20 mouse cellular contexts compared by ENCODE assay signal in genomic region chr19:56944211-56944610, GRCm38 (mm10).
DNase-seq lines count a peak whose midpoint lies in the region; ATAC-seq lines count a peak whose summit lies in the region.
"Had no signal": no experiment of that assay in that cellular context is flagged by ENCODE, and none has a peak within 500 bp of the region (broad histone marks: within the 10 kb centered on the region; RNA-seq: fewer than 3 reads in every experiment).

No protein-coding gene starts in this region.

- H3K4me1 ChIP-seq in lung, embryonic 15.5 days, result no peaks in the 10 kb centered on the region
- no peaks in the 10 kb centered on the region for H3K4me1 ChIP-seq in kidney, embryonic 14.5 days (ENCODE audit: control insufficient read depth, insufficient read depth, low read length)

- WGBS in lung, embryonic 15.5 days, result 26% methylated on average over 9 of the region's 9 CpGs
- 38% methylated on average over 9 of the region's 9 CpGs for WGBS in kidney, embryonic 14.5 days

- H3K4me2 ChIP-seq in lung, embryonic 15.5 days, result no peak overlapping the region
- no peak overlapping the region for H3K4me2 ChIP-seq in kidney, embryonic 14.5 days (replicated peaks; ENCODE audit: low read depth, low read length)
- H3K4me2 ChIP-seq: hindbrain, embryonic 13.5 days had no signal

- no peak for ATAC-seq in lung, embryonic 15.5 days (ENCODE audit: borderline replicate concordance, extremely low read depth, low FRiP score, low TSS enrichment)
- ATAC-seq in kidney, embryonic 14.5 days (ENCODE audit: low FRiP score, low TSS enrichment), result no peak
- ATAC-seq: CD4-positive, CD25-positive, alpha-beta regulatory T cell, adult 4 months; inflammation-experienced regulatory T-cells, adult 6 months; Patski had no signal

- no peaks in the 10 kb centered on the region for H3K9me3 ChIP-seq in lung, embryonic 15.5 days
- no peaks in the 10 kb centered on the region for H3K9me3 ChIP-seq in kidney, embryonic 14.5 days (ENCODE audit: control insufficient read depth, low read length)
- H3K9me3 ChIP-seq: hindbrain, embryonic 13.5 days had no signal

- peak overlapping the region; percentile 30; the same call in 1 of the 2 replicates for H3K27ac ChIP-seq in lung, embryonic 15.5 days
- peak overlapping the region; percentile 69; the same call in 1 of the 2 replicates for H3K27ac ChIP-seq in kidney, embryonic 14.5 days (ENCODE audit: low read depth, low read length)
- H3K27ac ChIP-seq: embryonic facial prominence, embryonic 10.5 days; hindbrain, embryonic 13.5 days; liver, embryonic 14.5 days had no signal

- H3K27me3 ChIP-seq in lung, embryonic 15.5 days, result no peaks in the 10 kb centered on the region
- H3K27me3 ChIP-seq in kidney, embryonic 14.5 days (ENCODE audit: control insufficient read depth, insufficient read depth, low read length), result no peaks in the 10 kb centered on the region
- H3K27me3 ChIP-seq: hindbrain, embryonic 13.5 days; Patski had no signal

- no peaks in the 10 kb centered on the region for H3K36me3 ChIP-seq in lung, embryonic 15.5 days
- 0 out of 2 replicates have a peak, but pooled peaks cover 2% of the 10 kb centered on the region for H3K36me3 ChIP-seq in kidney, embryonic 14.5 days (ENCODE audit: control insufficient read depth, insufficient read depth, low read length)
- H3K36me3 ChIP-seq: embryonic facial prominence, embryonic 10.5 days had no signal

- no peak overlapping the region for H3K4me3 ChIP-seq in lung, embryonic 15.5 days
- no peak overlapping the region for H3K4me3 ChIP-seq in kidney, embryonic 14.5 days (ENCODE audit: low read length)
- H3K4me3 ChIP-seq: embryonic facial prominence, embryonic 10.5 days; hindbrain, embryonic 13.5 days had no signal

- H3K9ac ChIP-seq in lung, embryonic 15.5 days, result no peak overlapping the region
- no peak overlapping the region for H3K9ac ChIP-seq in kidney, embryonic 14.5 days (ENCODE audit: low read depth, low read length)
- H3K9ac ChIP-seq: hindbrain, embryonic 13.5 days; liver, embryonic 14.5 days had no signal

- DNase-seq in adrenal gland, adult 2 months, result peak; percentile 26
- DNase-seq in adrenal gland, postnatal 4 days (ENCODE audit: low spot score in 2 of 2), result no peak
- no peak for DNase-seq in lung, postnatal 25 days (ENCODE audit: low spot score)
- DNase-seq in kidney, postnatal 36 days, result peak; percentile 60 to 77
- no peak for DNase-seq in layer of hippocampus, adult 18-20 months (ENCODE audit: low spot score in 2 of 2)
- DNase-seq in embryo, embryonic 11 days, result no peak
- DNase-seq: cerebellum, adult 2 months; gastrocnemius, postnatal 14 days; lung, postnatal 4 days; retina, postnatal 1 day; right cerebral cortex, postnatal 4 days; thymus, adult 2 months had no signal

Comparison
In these comparisons a context has a peak if more than half of its experiments do, and no peak if none do; other contexts are left out.
1. DNase-seq: peak in adrenal gland, adult 2 months (single experiment) and kidney, postnatal 36 days (2 of 2); none in adrenal gland, postnatal 4 days (0 of 2), lung, postnatal 25 days (single experiment), layer of hippocampus, adult 18-20 months (0 of 2) and embryo, embryonic 11 days (single experiment).